Mouse (Mus musculus) MEL (cell line): ENCODE measurements around the gene Tmem98. TPM values are rescaled to one million over a fixed set of nuclear protein-coding genes. Genes with fewer than 3 reads are reported as not detected.
A peak's percentile ranks its signal among the peaks of the same experiment; 100 is the strongest.

Source experiments
- DNase-seq: peaks from one replicate; pipeline ENCODE4 v3.0.0; 2011; ENCODE audit warnings: low read depth, low spot score
- H3K27ac ChIP-seq: 2 replicates; pipeline ENCODE4 v1.5.1; 2012; ENCODE audit warnings: low read depth, mild to moderate bottlenecking, control low read depth, low read length, moderate library complexity; ENCODE audit not compliant: control insufficient read depth
- H3K27me3 ChIP-seq, 2 experiments: fragments of 150-350 bp in 1 of 2; sonication (generic) in 1 of 2; 2 replicates each; pipeline ENCODE4 v1.6.1; 2012; ENCODE audit warnings: low read length in 2 of 2, mild to moderate bottlenecking in 2 of 2, improper control_type of control experiment in 1 of 2, moderate library complexity in 1 of 2; ENCODE audit not compliant: insufficient read depth in 2 of 2, control insufficient read depth in 1 of 2
- H3K36me3 ChIP-seq, 2 experiments: 2 replicates each; pipeline ENCODE4 v1.6.1; 2012 to 2014; ENCODE audit warnings: low read length in 2 of 2, improper control_type of control experiment in 1 of 2, inconsistent platforms in 1 of 2, mild to moderate bottlenecking in 1 of 2; ENCODE audit not compliant: insufficient read depth in 2 of 2, control insufficient read depth in 1 of 2
- H3K4me1 ChIP-seq, 2 experiments: fragments of 150-350 bp in 1 of 2; sonication (generic) in 1 of 2; 2 replicates each; pipeline ENCODE4 v1.6.1; 2012; ENCODE audit warnings: low read length in 2 of 2, improper control_type of control experiment in 1 of 2, mild to moderate bottlenecking in 1 of 2; ENCODE audit not compliant: insufficient read depth in 2 of 2, control insufficient read depth in 1 of 2
- H3K4me3 ChIP-seq, 2 experiments: fragments of 150-350 bp in 1 of 2; sonication (generic) in 1 of 2; 2 replicates each; pipeline ENCODE4 v1.5.1; 2012; ENCODE audit warnings: low read depth in 2 of 2, low read length in 2 of 2, mild to moderate bottlenecking in 2 of 2, moderate library complexity in 2 of 2, control low read depth in 1 of 2, improper control_type of control experiment in 1 of 2; ENCODE audit not compliant: control insufficient read depth in 1 of 2, insufficient read depth in 1 of 2
- H3K79me2 ChIP-seq: 2 replicates; pipeline ENCODE4 v1.6.1; 2012; ENCODE audit warnings: mild to moderate bottlenecking, low read length, moderate library complexity; ENCODE audit not compliant: control insufficient read depth, poor library complexity, insufficient read depth
- H3K9ac ChIP-seq: 2 replicates; pipeline ENCODE4 v1.6.1; 2012; ENCODE audit warnings: low read depth, mild to moderate bottlenecking, control low read depth, low read length, moderate library complexity; ENCODE audit not compliant: control insufficient read depth, poor library complexity, severe bottlenecking
- H3K9me3 ChIP-seq: fragments of 150-350 bp; sonication (generic); replicated peaks from 2 replicates; pipeline ENCODE4 v1.6.1; 2012; ENCODE audit warnings: mild to moderate bottlenecking, low read length, improper control_type of control experiment, moderate library complexity; ENCODE audit not compliant: insufficient read depth
- BHLHE40 ChIP-seq: IDR thresholded peaks from 2 replicates; pipeline ENCODE4 v1.6.1; 2012; ENCODE audit warnings: low read depth, mild to moderate bottlenecking, inconsistent platforms, low read length, improper control_type of control experiment, borderline replicate concordance
- CHD1 ChIP-seq: IDR thresholded peaks from 2 replicates; pipeline ENCODE4 v1.6.1; 2012; ENCODE audit warnings: low read depth, mild to moderate bottlenecking, inconsistent platforms, low read length, improper control_type of control experiment
- CHD2 ChIP-seq: IDR thresholded peaks from 2 replicates; pipeline ENCODE4 v1.6.1; 2011; ENCODE audit warnings: low read length, improper control_type of control experiment
- CTCF ChIP-seq, 3 experiments: IDR thresholded peaks in 2 of 3; conservative IDR thresholded peaks in 1 of 3; 2 replicates each; pipeline ENCODE4 v1.5.1; 2011 to 2012; ENCODE audit warnings: low read length in 3 of 3, low read depth in 2 of 3, mild to moderate bottlenecking in 2 of 3, improper control_type of control experiment in 1 of 3, inconsistent platforms in 1 of 3, mixed read lengths in 1 of 3, moderate library complexity in 1 of 3; ENCODE audit not compliant: control insufficient read depth in 1 of 3, insufficient read depth in 1 of 3, poor library complexity in 1 of 3, severe bottlenecking in 1 of 3
- E2F4 ChIP-seq: IDR thresholded peaks from 2 replicates; pipeline ENCODE4 v1.6.1; 2011; ENCODE audit warnings: low read depth, low read length, improper control_type of control experiment, borderline replicate concordance
- GABPA ChIP-seq: IDR thresholded peaks from 2 replicates; pipeline ENCODE4 v1.6.1; 2012; ENCODE audit warnings: low read depth, mild to moderate bottlenecking, inconsistent platforms, low read length, improper control_type of control experiment, moderate library complexity
- GATA1 ChIP-seq: IDR thresholded peaks from 2 replicates; pipeline ENCODE4 v1.6.1; 2011; ENCODE audit warnings: low read depth, low read length, improper control_type of control experiment
- HCFC1 ChIP-seq: IDR thresholded peaks from 2 replicates; pipeline ENCODE4 v1.6.1; 2012; ENCODE audit warnings: low read depth, mild to moderate bottlenecking, inconsistent platforms, low read length, improper control_type of control experiment, moderate library complexity
- JUND ChIP-seq: IDR thresholded peaks from 2 replicates; pipeline ENCODE4 v1.6.1; 2011; ENCODE audit warnings: low read depth, mild to moderate bottlenecking, improper control_type of control experiment, low read length
- MAX ChIP-seq: IDR thresholded peaks from 2 replicates; pipeline ENCODE4 v1.6.1; 2011; ENCODE audit warnings: low read length, improper control_type of control experiment
- MAZ ChIP-seq: IDR thresholded peaks from 2 replicates; pipeline ENCODE4 v1.6.1; 2012; ENCODE audit warnings: low read depth, mild to moderate bottlenecking, inconsistent platforms, low read length, improper control_type of control experiment
- MEF2A ChIP-seq: IDR thresholded peaks from 2 replicates; pipeline ENCODE4 v1.6.1; 2014; ENCODE audit warnings: low read depth, mild to moderate bottlenecking, inconsistent platforms, low read length, improper control_type of control experiment; ENCODE audit not compliant: poor library complexity, insufficient replicate concordance, severe bottlenecking; ENCODE audit errors: extremely low read depth
- MXI1 ChIP-seq: IDR thresholded peaks from 2 replicates; pipeline ENCODE4 v1.6.1; 2011; ENCODE audit warnings: mild to moderate bottlenecking, low read depth, low read length, improper control_type of control experiment
- MYB ChIP-seq: IDR thresholded peaks from 2 replicates; pipeline ENCODE4 v1.6.1; 2011; ENCODE audit warnings: mild to moderate bottlenecking, low read depth, low read length, improper control_type of control experiment
- MYC ChIP-seq: IDR thresholded peaks from 2 replicates; pipeline ENCODE4 v1.6.1; 2011; ENCODE audit warnings: low read depth, mild to moderate bottlenecking, low read length, improper control_type of control experiment, moderate library complexity
- NELFE ChIP-seq: IDR thresholded peaks from 2 replicates; pipeline ENCODE4 v1.6.1; 2011; ENCODE audit warnings: low read depth, low read length, improper control_type of control experiment
- NRF1 ChIP-seq: IDR thresholded peaks from 2 replicates; pipeline ENCODE4 v1.6.1; 2014; ENCODE audit warnings: low read depth, mild to moderate bottlenecking, inconsistent platforms, low read length, improper control_type of control experiment, moderate library complexity; ENCODE audit not compliant: poor library complexity, insufficient read depth, severe bottlenecking
- POLR2A ChIP-seq, 2 experiments: IDR thresholded peaks; 2 replicates each; pipeline ENCODE4 v1.6.1; 2011 to 2012; ENCODE audit warnings: low read length in 2 of 2, mild to moderate bottlenecking in 2 of 2, control low read depth in 1 of 2, improper control_type of control experiment in 1 of 2, low read depth in 1 of 2, moderate library complexity in 1 of 2; ENCODE audit not compliant: control insufficient read depth in 1 of 2, insufficient read depth in 1 of 2, poor library complexity in 1 of 2
- RAD21 ChIP-seq: IDR thresholded peaks from 2 replicates; pipeline ENCODE4 v1.6.1; 2011; ENCODE audit warnings: mild to moderate bottlenecking, low read depth, low read length, improper control_type of control experiment
- TAL1 ChIP-seq: IDR thresholded peaks from 2 replicates; pipeline ENCODE4 v1.6.1; 2012; ENCODE audit warnings: mild to moderate bottlenecking, inconsistent platforms, low read length, moderate library complexity, mixed read lengths
- TBP ChIP-seq: IDR thresholded peaks from 2 replicates; pipeline ENCODE4 v1.8.0; 2011; ENCODE audit warnings: low read depth, low read length, improper control_type of control experiment
- UBTF ChIP-seq: IDR thresholded peaks from 2 replicates; pipeline ENCODE4 v1.6.1; 2012; ENCODE audit warnings: low read depth, mild to moderate bottlenecking, inconsistent platforms, low read length, improper control_type of control experiment, moderate library complexity, borderline replicate concordance; ENCODE audit not compliant: insufficient read depth
- USF1 ChIP-seq: IDR thresholded peaks from 2 replicates; pipeline ENCODE4 v1.6.1; 2014; ENCODE audit warnings: low read depth, mild to moderate bottlenecking, inconsistent platforms, low read length, improper control_type of control experiment, moderate library complexity
- ZC3H11A ChIP-seq: IDR thresholded peaks from 2 replicates; pipeline ENCODE4 v1.6.1; 2012; ENCODE audit warnings: low read depth, mild to moderate bottlenecking, inconsistent platforms, low read length, improper control_type of control experiment
- ZKSCAN1 ChIP-seq: IDR thresholded peaks from 2 replicates; pipeline ENCODE4 v1.6.1; 2012; ENCODE audit warnings: low read depth, mild to moderate bottlenecking, inconsistent platforms, low read length, improper control_type of control experiment, moderate library complexity
- ZNF384 ChIP-seq: IDR thresholded peaks from 2 replicates; pipeline ENCODE4 v1.6.1; 2012; ENCODE audit warnings: low read depth, mild to moderate bottlenecking, inconsistent platforms, low read length, improper control_type of control experiment
- polyA plus RNA-seq, 2 experiments: library from polyadenylated mRNA; stranded (reverse) in 1 of 2; unstranded in 1 of 2; fragments of >175 nt in 1 of 2; fragments of >200 nt in 1 of 2; gene quantifications; 2 replicates each; pipeline versions ENCODE4 v1.2.1 to v1.2.4; 2012; ENCODE audit warnings: low replicate concordance in 2 of 2, low read depth in 1 of 2; ENCODE audit not compliant: insufficient read length in 2 of 2, insufficient read depth in 1 of 2, missing spikeins in 1 of 2
- total RNA-seq: library from RNA; depleted of rRNA; stranded (reverse); fragments of 300-350 nt; gene quantifications from 2 replicates; pipeline ENCODE4 v1.2.3, GENCODE M21; 2012; rRNA removed

Tmem98 gene
- total RNA-seq (21.5 and 23.3 TPM in 2 replicates), polyA plus RNA-seq (10 to 100 TPM in 1 of 2 experiments, not detected in 1; 33.5 TPM)

DNA sequence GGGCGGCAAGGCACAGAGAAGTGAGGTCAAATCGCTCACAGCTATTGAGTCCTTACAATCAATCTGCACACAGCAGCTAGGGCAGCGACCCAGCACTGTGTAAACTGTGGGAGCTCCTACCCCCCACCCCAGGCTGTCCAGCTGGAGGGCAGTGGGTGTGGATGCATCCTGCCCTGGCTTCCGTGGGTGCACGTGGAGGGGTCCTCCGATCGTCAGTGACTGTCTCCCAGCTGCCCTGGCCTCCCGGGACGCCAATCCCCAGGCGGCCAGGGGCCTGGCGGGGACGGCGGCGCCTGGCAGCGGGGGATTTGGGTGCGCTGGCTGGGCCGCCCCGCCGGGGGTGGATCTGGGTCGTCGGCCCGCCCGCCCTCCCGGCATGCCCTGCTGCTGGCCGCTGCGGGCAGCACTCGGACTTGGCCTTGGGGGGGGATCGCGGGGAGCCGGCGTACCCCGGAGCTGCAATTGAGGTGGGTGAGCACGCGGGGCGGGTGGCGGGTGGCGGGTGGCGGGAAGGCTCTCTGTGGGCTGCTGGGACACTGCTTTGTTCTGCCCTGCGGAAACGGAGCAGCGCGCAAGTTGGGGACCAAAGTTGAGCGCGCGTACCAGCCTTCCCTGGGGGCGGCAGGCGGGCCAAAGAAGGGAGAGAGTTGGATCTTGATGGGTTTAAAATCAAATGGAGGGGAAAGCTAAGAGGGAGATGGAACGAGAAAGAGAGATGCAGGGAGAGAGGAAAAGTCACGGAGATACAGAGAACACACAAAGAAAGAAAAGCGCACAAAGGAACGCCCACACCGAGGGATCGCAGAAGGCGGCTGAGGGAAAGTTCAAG lies at the start of gene Tmem98:
Gene Tmem98 (plus strand): TSS at position 183 of the 829 bp plus-strand sequence.
- Histone ChIP-seq H3K36me3 (no peaks in the 10 kb centered on the region; a peak in 1 of 4 replicates), H3K4me3 (peak within 1 kb of the TSS; percentile 80 to 99), H3K79me2 (no peaks in the 10 kb centered on the region; the same call in 1 of the 2 replicates), H3K4me1 (peaks cover 0 to 12% of the 10 kb centered on the region in 2 experiments; a peak in 2 of 4 replicates), H3K9ac (peak within 1 kb of the TSS; percentile 74), H3K27ac (no peak within 1 kb of the TSS), H3K9me3 (no peaks in the 10 kb centered on the region), H3K27me3 (no peaks in the 10 kb centered on the region)
- TF ChIP-seq NRF1, result no peak
- TF ChIP-seq MAZ, result 0 out of 2 replicates have a peak, but pooled peaks have one; percentile 4
- no peak for TF ChIP-seq GABPA
- TF ChIP-seq TBP, result no peak
- TF ChIP-seq ZKSCAN1, result no peak
- peak in 1 of 2 experiments; percentile 16; a peak in 2 of 4 replicates for TF ChIP-seq POLR2A (IDR thresholded peaks at IDR 0.05; ENCODE audit: control insufficient read depth in 1 of 2, insufficient read depth in 1 of 2, low read depth in 1 of 2, low read length in 2 of 2, poor library complexity in 1 of 2)
- peak; percentile 65 for DNase-seq

DNA sequence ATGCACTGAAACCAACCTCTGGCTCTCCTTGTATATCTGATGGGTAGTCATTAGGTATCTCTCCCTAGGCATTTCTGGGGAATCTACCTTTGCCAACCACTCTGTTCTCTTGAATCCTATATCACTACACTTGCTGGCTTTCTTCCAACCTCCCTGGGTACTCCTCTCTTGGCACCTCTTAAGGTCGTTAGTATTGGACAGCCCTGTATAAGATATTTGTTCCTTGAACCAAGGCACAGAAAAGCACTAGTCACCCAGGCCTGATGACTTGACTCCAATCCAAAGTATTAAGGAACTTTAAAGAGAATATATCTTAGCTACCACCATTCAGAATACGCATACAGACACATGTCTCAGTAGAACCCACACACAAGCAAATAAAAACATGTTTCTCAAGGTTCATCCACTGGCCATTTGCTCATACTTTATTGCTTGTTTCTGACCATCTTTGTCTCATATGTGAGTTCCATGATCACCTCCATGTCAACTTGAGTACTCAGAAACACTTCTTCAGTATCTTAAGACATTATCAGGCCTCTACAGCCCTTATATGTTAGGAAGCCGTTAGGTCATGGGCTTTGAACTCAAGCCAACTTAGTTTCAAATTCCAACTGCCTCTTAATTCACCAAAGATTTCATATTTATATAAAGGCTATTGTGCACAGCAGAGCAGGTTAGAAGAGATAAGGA lies 48.5 kb upstream of the Tmem98 start:
- H3K4me3 ChIP-seq, result 0 out of 4 replicates have a peak overlapping the region, but pooled peaks of 1 of the 2 experiments have one; percentile 4
- H3K79me2 ChIP-seq, result peaks cover 19% of the 10 kb centered on the region
- peak; percentile 74; the same call in 1 of the 2 replicates for TF ChIP-seq MYC
- peak; percentile 73 for TF ChIP-seq MXI1
- no peak; the same call in 1 of the 2 replicates for TF ChIP-seq CHD1
- peak; percentile 97 for TF ChIP-seq GATA1
- peak; percentile 100 for TF ChIP-seq MYB
- no peak for TF ChIP-seq NELFE
- TF ChIP-seq MEF2A, result no peak
- peak; percentile 73; the same call in 1 of the 2 replicates for TF ChIP-seq TBP
- TF ChIP-seq UBTF, result no peak
- peak; percentile 38; the same call in 1 of the 2 replicates for TF ChIP-seq MAX
- TF ChIP-seq JUND, result peak; percentile 67; the same call in 1 of the 2 replicates
- TF ChIP-seq RAD21, result no peak
- no peak; the same call in 1 of the 2 replicates for TF ChIP-seq USF1
- peak; percentile 11; the same call in 1 of the 2 replicates for TF ChIP-seq ZNF384
- TF ChIP-seq HCFC1, result peak; percentile 56; the same call in 1 of the 2 replicates
- TF ChIP-seq BHLHE40, result peak; percentile 56; the same call in 1 of the 2 replicates
- 0 out of 2 replicates have a peak, but pooled peaks have one; percentile 70 for TF ChIP-seq MAZ
- no peak for TF ChIP-seq ZC3H11A
- TF ChIP-seq TAL1, result peak; percentile 82
- TF ChIP-seq NRF1, result no peak
- peak; percentile 55; the same call in 1 of the 2 replicates for TF ChIP-seq CHD2
- no peak for TF ChIP-seq GABPA
- no peak for TF ChIP-seq CTCF (IDR thresholded peaks at IDR 0.05 in 2 of 3, conservative IDR thresholded peaks at IDR 0.05 in 1 of 3; ENCODE audit: control insufficient read depth in 1 of 3, insufficient read depth in 1 of 3, low read depth in 2 of 3, low read length in 3 of 3, poor library complexity in 1 of 3, severe bottlenecking in 1 of 3)
- TF ChIP-seq E2F4, result no peak

More for the DNA sequence above, 48.5 kb upstream of the Tmem98 start:
- peak; percentile 95 for DNase-seq
- peaks cover 0 to 65% of the 10 kb centered on the region in 2 experiments; a peak in 3 of 4 replicates for H3K36me3 ChIP-seq
- H3K27ac ChIP-seq, result peak overlapping the region; percentile 98
- H3K9ac ChIP-seq, result peak overlapping the region; percentile 45
- no peaks in the 10 kb centered on the region for H3K9me3 ChIP-seq
- peaks cover 43 to 47% of the 10 kb centered on the region in 2 experiments for H3K4me1 ChIP-seq
- no peaks in the 10 kb centered on the region for H3K27me3 ChIP-seq
